Mouse (Mus musculus) thymus, adult 2 months (tissue): ENCODE data around the gene Dnajc2.

Source experiments
- CTCF ChIP-seq: fragments of 200-500 bp; IDR thresholded peaks from 2 replicates; pipeline ENCODE4 v1.5.1; 2012; ENCODE audit warnings: mild to moderate bottlenecking, control low read depth, low read length, moderate library complexity, borderline replicate concordance; ENCODE audit not compliant: control insufficient read depth, poor library complexity, insufficient read depth; ENCODE audit errors: extremely low read depth
- POLR2A ChIP-seq: fragments of 200-500 bp; IDR thresholded peaks from 2 replicates; pipeline ENCODE4 v1.6.1; 2012; ENCODE audit warnings: mild to moderate bottlenecking, low read length, control low read depth, moderate library complexity; ENCODE audit not compliant: control insufficient read depth, poor library complexity, insufficient read depth; ENCODE audit errors: extremely low read depth

DNA sequence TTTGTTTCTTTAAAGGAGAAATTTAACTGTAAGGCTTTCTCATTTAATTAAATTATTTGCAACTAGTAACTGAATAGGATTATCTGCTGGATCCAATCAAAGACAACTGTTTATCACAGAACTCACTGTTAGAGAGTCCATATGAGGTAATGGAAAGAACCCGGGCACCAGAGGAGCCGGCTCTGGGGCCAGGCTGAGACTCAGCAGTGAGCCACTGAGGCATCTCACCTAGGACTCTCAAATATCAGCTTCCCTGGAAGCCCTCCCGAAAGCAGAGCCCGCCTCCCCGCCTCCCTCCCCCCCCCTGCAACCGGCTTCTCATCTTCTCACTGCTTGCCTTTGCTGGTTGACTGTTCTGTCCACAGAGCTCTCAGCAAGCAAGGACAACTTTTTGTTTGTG is 42.6 kb upstream of the Dnajc2 start:
- TF ChIP-seq CTCF (no peak), POLR2A (no peak)
